Mouse (Mus musculus) CH12.LX (cell line): ENCODE measurements at regions not wholly inside any gene's neighbourhood (a gene's known extent, or its start where the extent isn't known, plus 50 kb on each side); places are given as distances from the start of the nearest gene placed in this dataset.

Experiments used
- CTCF ChIP-seq, 2 experiments: IDR thresholded peaks in 1 of 2; conservative IDR thresholded peaks in 1 of 2; 2 replicates each; pipeline ENCODE4 v1.5.1; 2011 to 2012; ENCODE audit warnings: low read depth in 2 of 2, low read length in 2 of 2, improper control_type of control experiment in 1 of 2, inconsistent platforms in 1 of 2, mild to moderate bottlenecking in 1 of 2, moderate library complexity in 1 of 2
- EP300 ChIP-seq: IDR thresholded peaks from 2 replicates; pipeline ENCODE4 v1.6.1; 2011; ENCODE audit warnings: low read length, improper control_type of control experiment
- JUND ChIP-seq: conservative IDR thresholded peaks from 2 replicates; pipeline ENCODE4 v1.6.1; 2011; ENCODE audit warnings: low read depth, low read length, improper control_type of control experiment
- MAX ChIP-seq: IDR thresholded peaks from 2 replicates; pipeline ENCODE4 v1.6.1; 2011; ENCODE audit warnings: low read length, improper control_type of control experiment
- MAZ ChIP-seq: IDR thresholded peaks from 2 replicates; pipeline ENCODE4 v1.6.1; 2012; ENCODE audit warnings: low read depth, mild to moderate bottlenecking, inconsistent platforms, low read length, improper control_type of control experiment, moderate library complexity
- POLR2A ChIP-seq: IDR thresholded peaks from 2 replicates; pipeline ENCODE4 v1.6.1; 2011; ENCODE audit warnings: low read depth, mild to moderate bottlenecking, improper control_type of control experiment, low read length
- USF1 ChIP-seq: IDR thresholded peaks from 2 replicates; pipeline ENCODE4 v1.6.1; 2014; ENCODE audit warnings: low read depth, mild to moderate bottlenecking, inconsistent platforms, low read length, improper control_type of control experiment

- TF ChIP-seq EP300 = no peak
- TF ChIP-seq USF1 = no peak
- no peak for TF ChIP-seq MAX
- TF ChIP-seq JUND = no peak
- TF ChIP-seq CTCF (conservative IDR thresholded peaks at IDR 0.05 in 1 of 2, IDR thresholded peaks at IDR 0.05 in 1 of 2; ENCODE audit: low read depth in 2 of 2, low read length in 2 of 2) = peak in 1 of 2 experiments; percentile 54; a peak in 2 of 4 replicates
- no peak for TF ChIP-seq MAZ
- TF ChIP-seq POLR2A = no peak
Observed at GRCm38 (mm10) chr9:23674833-23675232, 423.0 kb upstream of the Npsr1 start.
